17 mouse cellular contexts compared by ENCODE assay signal in genomic region chr17:39832900-39833299, GRCm38 (mm10).
A peak's percentile ranks its signal among the peaks of the same experiment; 100 is the strongest.
DNase-seq lines count a peak whose midpoint lies in the region.
"Had no signal": no experiment of that assay in that cellular context is flagged by ENCODE, and none has a peak within 500 bp of the region (broad histone marks: within the 10 kb centered on the region; RNA-seq: fewer than 3 reads in every experiment).

No protein-coding gene starts in this region.

- intact Hi-C loops in left cerebral cortex, postnatal 10 days (cut with DNase I) = no loop called here
- intact Hi-C loops in left cerebral cortex, postnatal 25 days (cut with DNase I) = no loop called here
- intact Hi-C loops in left cerebral cortex, postnatal 36 days (cut with DNase I) = no loop called here

- DNase-seq in left cerebral cortex, adult 11 months (ENCODE audit: low spot score) = peak; percentile 17
- DNase-seq in left cerebral cortex, postnatal 10 days (ENCODE audit: extremely low spot score in 1 of 2, low spot score in 2 of 2) = no peak
- peak; percentile 2 to 35 for DNase-seq in left cerebral cortex, postnatal 25 days (ENCODE audit: low spot score in 2 of 2)
- no peak for DNase-seq in left cerebral cortex, postnatal 36 days (ENCODE audit: low spot score in 2 of 2)
- peak; percentile 75 for DNase-seq in brain, adult 2 months (ENCODE audit: low read depth, low spot score)
- DNase-seq in frontal cortex, postnatal 36 days (ENCODE audit: low spot score in 2 of 2) = peak; percentile 2 to 26
- no peak for DNase-seq in thymus, postnatal 10 days (ENCODE audit: low spot score in 2 of 2)
- DNase-seq: adrenal gland, adult 2 months; adrenal gland, postnatal 14 days; cerebellum, adult 11-12 months; cerebellum, adult 8-10 months; cerebellum, postnatal 10 days; cerebellum, postnatal 36 days; embryo, embryonic 11 days; gastrocnemius, adult 2 months; gastrocnemius, postnatal 14 days; heart, adult 11 months had no signal

Comparison
In these comparisons a context has a peak if more than half of its experiments do, and no peak if none do; other contexts are left out.
1. DNase-seq: peak in left cerebral cortex, adult 11 months (single experiment), left cerebral cortex, postnatal 25 days (2 of 2), brain, adult 2 months (single experiment) and frontal cortex, postnatal 36 days (2 of 2); none in left cerebral cortex, postnatal 10 days (0 of 2), left cerebral cortex, postnatal 36 days (0 of 2) and thymus, postnatal 10 days (0 of 2).